Mouse (Mus musculus): ENCODE measurements around the gene St3gal6. TPM values are rescaled to one million over a fixed set of nuclear protein-coding genes. Genes with fewer than 3 reads are reported as not detected.

St3gal6 gene
- polyA plus RNA-seq, 1 experiment from 2014 or later, result 10.8 TPM

- Histone ChIP-seq H3K9me3 (replicated peaks) (no peaks in the 10 kb centered on the region; the same call in 1 of the 2 replicates), H3K4me3 (no peak overlapping the region), H3K27me3 (ENCODE audit: low read depth, poor library complexity, severe bottlenecking) (no peaks in the 10 kb centered on the region), H3K36me3 (peaks cover 28% of the 10 kb centered on the region), H3K27ac (no peak overlapping the region), H3K4me1 (0 out of 2 replicates have a peak, but pooled peaks cover 5% of the 10 kb centered on the region)
- WGBS, result 71% methylated on average over 3 of the region's 3 CpGs
- DNase-seq (ENCODE audit: low spot score), result no peak
Measured at GRCm38 (mm10) chr16:58482296-58482695, 41.7 kb downstream of the St3gal6 start.

GRCm38 (mm10) chr16:58481906-58482270 lies 42.2 kb downstream of the St3gal6 start:
- Histone ChIP-seq H3K4me1 (0 out of 2 replicates have a peak, but pooled peaks cover 5% of the 10 kb centered on the region), H3K27me3 (ENCODE audit: low read depth, poor library complexity, severe bottlenecking) (no peaks in the 10 kb centered on the region), H3K4me3 (no peak overlapping the region), H3K9me3 (replicated peaks) (no peaks in the 10 kb centered on the region; the same call in 1 of the 2 replicates), H3K27ac (no peak overlapping the region), H3K36me3 (peaks cover 29% of the 10 kb centered on the region)
- DNase-seq (ENCODE audit: low spot score), result no peak
- WGBS, result 86% methylated on average over 5 of the region's 5 CpGs

- WGBS, result 86% methylated on average over 9 of the region's 9 CpGs
- no peak overlapping the region for H3K4me3 ChIP-seq
Measured at GRCm38 (mm10) chr16:58481219-58481905, 42.7 kb downstream of the St3gal6 start.

GRCm38 (mm10) chr16:58479898-58480448 lies 44.1 kb downstream of the St3gal6 start:
- Histone ChIP-seq H3K36me3 (peaks cover 32% of the 10 kb centered on the region), H3K4me3 (no peak overlapping the region)
- WGBS, result 95% methylated on average over 4 of the region's 4 CpGs

More at GRCm38 (mm10) chr16:58481219-58481905, 42.7 kb downstream of the St3gal6 start:
- H3K36me3 ChIP-seq, result peaks cover 29% of the 10 kb centered on the region
- no peaks in the 10 kb centered on the region for H3K27me3 ChIP-seq (ENCODE audit: low read depth, poor library complexity, severe bottlenecking)
- H3K9me3 ChIP-seq (replicated peaks), result no peaks in the 10 kb centered on the region; the same call in 1 of the 2 replicates
- H3K4me1 ChIP-seq, result 0 out of 2 replicates have a peak, but pooled peaks cover 5% of the 10 kb centered on the region
- DNase-seq (ENCODE audit: low spot score), result no peak
- H3K27ac ChIP-seq, result no peak overlapping the region

GRCm38 (mm10) chr16:58476363-58476762 lies 47.7 kb downstream of the St3gal6 start:
- DNase-seq (ENCODE audit: low spot score), result no peak
- peaks cover 58% of the 10 kb centered on the region for H3K36me3 ChIP-seq
- WGBS, result 79% methylated on average over 2 of the region's 2 CpGs

More at GRCm38 (mm10) chr16:58479898-58480448, 44.1 kb downstream of the St3gal6 start:
- H3K27ac ChIP-seq, result no peak overlapping the region
- 0 out of 2 replicates have a peak, but pooled peaks cover 5% of the 10 kb centered on the region for H3K4me1 ChIP-seq
- H3K27me3 ChIP-seq (ENCODE audit: low read depth, poor library complexity, severe bottlenecking), result no peaks in the 10 kb centered on the region
- no peaks in the 10 kb centered on the region; the same call in 1 of the 2 replicates for H3K9me3 ChIP-seq (replicated peaks)
- DNase-seq (ENCODE audit: low spot score), result no peak

GRCm38 (mm10) chr16:58475544-58476154 lies 48.4 kb downstream of the St3gal6 start:
- Histone ChIP-seq H3K4me1 (no peaks in the 10 kb centered on the region), H3K9me3 (replicated peaks) (no peaks in the 10 kb centered on the region; the same call in 1 of the 2 replicates), H3K36me3 (peaks cover 58% of the 10 kb centered on the region), H3K27me3 (ENCODE audit: low read depth, poor library complexity, severe bottlenecking) (no peaks in the 10 kb centered on the region), H3K27ac (no peak overlapping the region), H3K4me3 (no peak overlapping the region)
- DNase-seq (ENCODE audit: low spot score), result no peak
- WGBS, result 96% methylated on average over 3 of the region's 3 CpGs

More at GRCm38 (mm10) chr16:58476363-58476762, 47.7 kb downstream of the St3gal6 start:
- H3K9me3 ChIP-seq (replicated peaks), result no peaks in the 10 kb centered on the region; the same call in 1 of the 2 replicates
- H3K27ac ChIP-seq, result no peak overlapping the region
- no peaks in the 10 kb centered on the region for H3K4me1 ChIP-seq
- no peaks in the 10 kb centered on the region for H3K27me3 ChIP-seq (ENCODE audit: low read depth, poor library complexity, severe bottlenecking)
- no peak overlapping the region for H3K4me3 ChIP-seq

GRCm38 (mm10) chr16:58474875-58475274 lies 49.2 kb downstream of the St3gal6 start:
- 86% methylated on average over 3 of the region's 3 CpGs for WGBS
- Histone ChIP-seq H3K27ac (no peak overlapping the region), H3K9me3 (replicated peaks) (no peaks in the 10 kb centered on the region; the same call in 1 of the 2 replicates), H3K36me3 (peaks cover 60% of the 10 kb centered on the region), H3K27me3 (ENCODE audit: low read depth, poor library complexity, severe bottlenecking) (no peaks in the 10 kb centered on the region), H3K4me1 (no peaks in the 10 kb centered on the region), H3K4me3 (no peak overlapping the region)
- DNase-seq (ENCODE audit: low spot score), result no peak

GRCm38 (mm10) chr16:58470841-58471240 lies 53.2 kb downstream of the St3gal6 start:
- 86% methylated on average over 4 of the region's 4 CpGs for WGBS
- no peaks in the 10 kb centered on the region for H3K4me1 ChIP-seq
- H3K9me3 ChIP-seq (replicated peaks), result no peaks in the 10 kb centered on the region
- DNase-seq (ENCODE audit: low spot score), result no peak
- H3K36me3 ChIP-seq, result peaks cover 74% of the 10 kb centered on the region
- no peak overlapping the region for H3K4me3 ChIP-seq
- H3K27me3 ChIP-seq (ENCODE audit: low read depth, poor library complexity, severe bottlenecking), result no peaks in the 10 kb centered on the region
- no peak overlapping the region for H3K27ac ChIP-seq

- no peak overlapping the region for H3K27ac ChIP-seq
- DNase-seq (ENCODE audit: low spot score), result no peak
- H3K4me3 ChIP-seq, result no peak overlapping the region
- no peaks in the 10 kb centered on the region for H3K9me3 ChIP-seq (replicated peaks)
- H3K4me1 ChIP-seq, result no peaks in the 10 kb centered on the region
- H3K27me3 ChIP-seq (ENCODE audit: low read depth, poor library complexity, severe bottlenecking), result no peaks in the 10 kb centered on the region
- 92% methylated on average over 8 of the region's 8 CpGs for WGBS
- peaks cover 79% of the 10 kb centered on the region for H3K36me3 ChIP-seq
Measured at GRCm38 (mm10) chr16:58470061-58470460, 54.0 kb downstream of the St3gal6 start.

- H3K4me1 ChIP-seq, result no peaks in the 10 kb centered on the region
- H3K36me3 ChIP-seq, result peaks cover 84% of the 10 kb centered on the region
- H3K27ac ChIP-seq, result no peak overlapping the region
- H3K27me3 ChIP-seq (ENCODE audit: low read depth, poor library complexity, severe bottlenecking), result no peaks in the 10 kb centered on the region
- no peak for DNase-seq (ENCODE audit: low spot score)
- 94% methylated on average over 9 of the region's 9 CpGs for WGBS
- no peaks in the 10 kb centered on the region for H3K9me3 ChIP-seq (replicated peaks)
- H3K4me3 ChIP-seq, result no peak overlapping the region
Measured at GRCm38 (mm10) chr16:58465412-58465811, 58.6 kb downstream of the St3gal6 start.

- DNase-seq (ENCODE audit: low spot score), result no peak
- no peaks in the 10 kb centered on the region for H3K4me1 ChIP-seq
- no peak overlapping the region for H3K27ac ChIP-seq
- peaks cover 87% of the 10 kb centered on the region for H3K36me3 ChIP-seq
- H3K9me3 ChIP-seq (replicated peaks), result no peaks in the 10 kb centered on the region
- no peak overlapping the region for H3K4me3 ChIP-seq
- no peaks in the 10 kb centered on the region for H3K27me3 ChIP-seq (ENCODE audit: low read depth, poor library complexity, severe bottlenecking)
- 95% methylated on average over 14 of the region's 14 CpGs for WGBS
Measured at GRCm38 (mm10) chr16:58464051-58464450, 60.0 kb downstream of the St3gal6 start.

- H3K36me3 ChIP-seq, result peaks cover 90% of the 10 kb centered on the region
- 98% methylated on average over 2 of the region's 2 CpGs for WGBS
- no peak for DNase-seq (ENCODE audit: low spot score)
Measured at GRCm38 (mm10) chr16:58462519-58462918, 61.5 kb downstream of the St3gal6 start.

More at GRCm38 (mm10) chr16:58462519-58462918, 61.5 kb downstream of the St3gal6 start:
- Histone ChIP-seq H3K27me3 (ENCODE audit: low read depth, poor library complexity, severe bottlenecking) (no peaks in the 10 kb centered on the region), H3K4me1 (no peaks in the 10 kb centered on the region), H3K4me3 (no peak overlapping the region), H3K27ac (no peak overlapping the region), H3K9me3 (replicated peaks) (no peaks in the 10 kb centered on the region)

All from limb, embryonic 10.5 days (tissue).